Mouse (Mus musculus) left cerebral cortex, postnatal 25 days (tissue): Measurements from ENCODE around the gene Gm266. TPM values are rescaled to one million over a fixed set of nuclear protein-coding genes. Genes with fewer than 3 reads are reported as not detected.

Experiments
- DNase-seq, 2 experiments: peaks; one replicate each; pipeline ENCODE4 v3.0.0; 2022; ENCODE audit warnings: low spot score in 2 of 2, mixed read lengths in 1 of 2
- intact Hi-C: fragments of 180-260 bp; cut with DNase I; formaldehyde crosslinking; loops from one replicate; pipeline ENCODE4 v1.15.1; 2025
- total RNA-seq, 2 experiments: library from RNA; stranded (reverse); gene quantifications; 2 replicates each; pipeline ENCODE4 v1.2.3; 2021

The Gm266 gene
- total RNA-seq, 2 experiments from 2014 or later: 3.2 to 4.5 TPM

- intact Hi-C loops: no loop called here
- DNase-seq: no peak
Observed at GRCm38 (mm10) chr12:111463570-111463969, 22.1 kb downstream of the Gm266 start.

- no peak for DNase-seq
- intact Hi-C loops: no loop called here
Observed at GRCm38 (mm10) chr12:111457742-111458141, 27.9 kb downstream of the Gm266 start.

GRCm38 (mm10) chr12:111455860-111456259, 29.8 kb downstream of the Gm266 start:
- no peak for DNase-seq
- intact Hi-C loops: no loop called here

GRCm38 (mm10) chr12:111455311-111455846, 30.2 kb downstream of the Gm266 start:
- DNase-seq: no peak
- intact Hi-C loops: no loop called here

- intact Hi-C loops: no loop called here
Observed at GRCm38 (mm10) chr12:111454543-111455280, 30.9 kb downstream of the Gm266 start.

GRCm38 (mm10) chr12:111454021-111454420, 31.6 kb downstream of the Gm266 start:
- DNase-seq: no peak
- intact Hi-C loops: no loop called here

More at GRCm38 (mm10) chr12:111454543-111455280, 30.9 kb downstream of the Gm266 start:
- no peak for DNase-seq

- no peak for DNase-seq
- intact Hi-C loops: no loop called here
Observed at GRCm38 (mm10) chr12:111451561-111451960, 34.1 kb downstream of the Gm266 start.

GRCm38 (mm10) chr12:111450359-111450758, 35.3 kb downstream of the Gm266 start:
- intact Hi-C loops: no loop called here

GRCm38 (mm10) chr12:111448931-111449705, 36.5 kb downstream of the Gm266 start:
- intact Hi-C loops: no loop called here
- no peak for DNase-seq

More at GRCm38 (mm10) chr12:111450359-111450758, 35.3 kb downstream of the Gm266 start:
- no peak for DNase-seq

GRCm38 (mm10) chr12:111447898-111448760, 37.5 kb downstream of the Gm266 start:
- DNase-seq: no peak
- intact Hi-C loops: no loop called here

GRCm38 (mm10) chr12:111447350-111447749, 38.3 kb downstream of the Gm266 start:
- DNase-seq: no peak
- intact Hi-C loops: no loop called here

- no peak for DNase-seq
- intact Hi-C loops: no loop called here
Observed at GRCm38 (mm10) chr12:111446745-111447144, 38.9 kb downstream of the Gm266 start.

- DNase-seq: no peak
- intact Hi-C loops: no loop called here
Observed at GRCm38 (mm10) chr12:111445890-111446613, 39.6 kb downstream of the Gm266 start.

GRCm38 (mm10) chr12:111445161-111445889, 40.3 kb downstream of the Gm266 start:
- no peak for DNase-seq
- intact Hi-C loops: no loop called here

- intact Hi-C loops: no loop called here
- no peak for DNase-seq
Observed at GRCm38 (mm10) chr12:111443921-111444831, 41.4 kb downstream of the Gm266 start.

- intact Hi-C loops: no loop called here
Observed at GRCm38 (mm10) chr12:111443011-111443870, 42.4 kb downstream of the Gm266 start.

More at GRCm38 (mm10) chr12:111443011-111443870, 42.4 kb downstream of the Gm266 start:
- no peak for DNase-seq
